Mouse (Mus musculus) lung, adult 2 months (tissue): Measurements from ENCODE around the gene Prss27.

Source experiments
- CTCF ChIP-seq: fragments of 200-500 bp; IDR thresholded peaks from 2 replicates; pipeline ENCODE4 v1.5.1; 2011; ENCODE audit warnings: mild to moderate bottlenecking, low read length, control low read depth; ENCODE audit not compliant: insufficient read depth
- POLR2A ChIP-seq: fragments of 200-500 bp; IDR thresholded peaks from 2 replicates; pipeline ENCODE4 v1.6.1; 2011; ENCODE audit warnings: low read depth, mild to moderate bottlenecking, control low read depth, low read length, borderline replicate concordance; ENCODE audit errors: extremely low read depth

DNA sequence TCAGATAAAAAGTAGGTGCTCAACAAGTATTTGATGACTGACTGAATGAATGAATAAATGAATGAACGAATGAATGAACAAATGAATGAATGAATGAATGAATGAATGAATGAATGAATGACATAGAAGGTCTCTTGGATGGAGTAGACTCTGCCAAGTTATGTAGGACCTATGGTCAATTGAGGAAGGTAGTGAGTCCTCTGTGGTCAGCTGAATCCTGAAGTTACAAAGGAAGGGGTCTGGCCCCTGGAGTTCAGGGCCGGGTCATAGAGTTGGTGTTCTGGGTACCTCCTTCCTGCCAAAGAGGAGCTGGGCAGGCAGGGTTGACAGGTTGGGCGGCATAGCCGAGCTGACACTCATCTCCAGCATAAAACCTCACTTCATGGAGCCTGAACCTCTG lies at the start of gene Prss27:
- TF ChIP-seq CTCF (no peak), POLR2A (no peak)
